Mouse (Mus musculus) thymus, postnatal 0 days (tissue): ENCODE measurements around the gene Lmbr1l. TPM values are rescaled to one million over a fixed set of nuclear protein-coding genes. Genes with fewer than 3 reads are reported as not detected.
"Not testable (repeated sequence)": the region's sequence is repeated elsewhere in the genome, so short reads cannot be mapped to it uniquely, and the experiment has no call there.

ENCODE experiments used
- DNase-seq: peaks from one replicate; pipeline ENCODE4 v3.0.0-alpha.2; 2015; ENCODE audit warnings: low spot score
- polyA plus RNA-seq: library from polyadenylated mRNA; unstranded; fragments of >200 nt; fragmentation: Nextera tagmentation; extraction: Ambion mirVana; gene quantifications from 2 replicates; pipeline ENCODE4 v1.2.1, GENCODE M21; 2015

The Lmbr1l gene
- polyA plus RNA-seq, 1 experiment from 2014 or later = 31.9 TPM

DNA sequence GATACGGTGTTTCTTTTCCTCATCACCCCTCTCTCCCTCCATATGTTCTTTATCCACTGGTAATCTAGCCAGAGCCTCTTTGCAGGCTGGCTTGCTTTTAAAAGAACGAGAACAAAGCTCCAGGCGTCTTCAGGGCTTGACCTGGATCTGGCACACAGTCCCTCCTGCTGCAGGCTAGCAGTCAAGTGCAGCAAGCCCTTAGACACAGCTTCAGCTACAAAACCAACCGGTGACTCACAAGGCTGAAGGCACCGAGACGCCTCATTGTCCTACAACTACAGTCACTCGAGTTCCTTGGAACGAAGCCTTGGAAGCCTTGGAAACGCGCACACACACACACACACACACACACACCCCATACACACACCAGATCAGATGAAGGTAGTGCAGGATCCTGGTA lies 22.8 kb upstream of the Lmbr1l start:
- no peak for DNase-seq

DNA sequence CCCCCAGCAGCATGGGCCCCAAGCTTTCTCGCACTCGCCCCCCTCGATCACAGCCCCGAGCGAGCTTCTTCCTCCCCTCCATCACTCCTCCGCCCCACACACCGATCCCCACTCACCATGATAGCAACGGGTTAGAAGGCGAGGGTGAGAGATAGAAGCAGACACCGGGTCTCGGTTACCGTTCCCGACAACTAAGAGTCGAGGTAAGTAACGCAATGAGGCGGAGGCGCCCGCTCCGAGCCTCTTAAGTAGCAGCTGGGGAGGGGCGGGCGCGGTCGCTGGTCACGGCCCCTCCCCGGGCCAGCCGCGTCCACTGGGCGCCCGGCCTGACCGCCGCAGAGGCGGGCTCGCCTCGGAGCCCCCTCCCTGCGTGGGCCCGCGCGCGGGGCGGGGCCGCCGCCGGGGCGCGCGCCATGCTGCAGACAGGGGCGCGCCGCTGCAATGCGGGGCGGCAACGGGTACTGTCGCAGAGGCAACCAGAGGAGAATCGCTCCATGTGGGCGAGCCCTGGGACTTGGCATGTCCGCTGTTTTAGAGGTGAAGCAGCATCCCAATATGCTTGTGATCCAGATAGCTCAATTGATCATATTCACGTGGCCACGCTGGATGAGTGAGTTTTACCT lies 16.3 kb upstream of the Lmbr1l start, which contains the start of gene Tuba1b:
Tuba1b (minus strand) TSS at position 349 of the 623 bp plus-strand sequence.
- DNase-seq = peak; percentile 88

DNA sequence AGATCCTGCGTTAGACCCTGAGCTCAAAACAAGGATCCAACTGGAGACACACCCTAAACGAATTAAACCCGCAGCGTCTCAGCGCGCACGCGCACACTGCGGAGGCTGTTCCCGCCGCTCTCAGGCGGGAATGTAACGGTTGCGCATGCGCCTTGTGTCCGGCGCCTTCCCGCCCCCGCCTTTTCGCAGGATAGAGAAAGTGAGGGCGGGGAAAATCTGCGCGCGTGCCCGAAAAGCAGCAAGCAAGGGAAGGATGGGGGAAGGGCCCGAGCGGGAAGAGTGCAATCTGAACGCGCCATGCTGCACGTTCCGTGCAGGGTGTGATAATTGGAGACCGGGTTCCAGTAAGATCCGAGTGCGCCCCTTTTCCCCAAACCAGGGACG lies 15.8 kb upstream of the Lmbr1l start:
- DNase-seq = peak; percentile 95

DNA sequence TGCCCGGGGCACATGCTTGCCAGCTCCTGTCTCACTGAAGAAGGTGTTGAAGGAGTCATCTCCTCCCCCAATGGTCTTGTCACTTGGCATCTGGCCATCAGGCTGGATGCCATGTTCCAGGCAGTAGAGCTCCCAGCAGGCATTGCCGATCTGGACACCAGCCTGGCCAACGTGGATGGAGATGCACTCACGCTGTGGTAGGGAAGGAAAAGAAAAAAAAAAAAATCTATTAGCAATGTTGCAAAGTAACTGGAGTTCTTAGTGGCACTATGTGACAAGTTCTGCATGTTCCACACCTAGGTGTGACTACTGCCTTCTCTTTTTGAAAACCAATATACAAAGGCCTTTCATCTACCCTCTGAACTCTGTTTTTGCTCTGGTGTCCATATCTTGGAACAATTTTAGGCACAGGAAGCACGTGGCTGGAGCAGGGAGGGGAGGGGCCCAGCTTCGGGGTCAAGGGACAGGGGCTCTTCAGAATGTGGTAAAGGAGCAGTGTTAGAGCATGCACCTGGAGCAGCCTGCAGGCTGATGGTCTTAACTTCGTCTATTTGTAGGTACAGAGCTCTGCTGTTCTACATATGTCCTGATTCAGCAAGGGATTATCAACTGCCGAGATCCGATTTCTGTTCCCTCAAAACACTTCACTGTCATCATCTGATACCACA lies 15.1 kb upstream of the Lmbr1l start:
- not testable (repeated sequence) for DNase-seq

DNA sequence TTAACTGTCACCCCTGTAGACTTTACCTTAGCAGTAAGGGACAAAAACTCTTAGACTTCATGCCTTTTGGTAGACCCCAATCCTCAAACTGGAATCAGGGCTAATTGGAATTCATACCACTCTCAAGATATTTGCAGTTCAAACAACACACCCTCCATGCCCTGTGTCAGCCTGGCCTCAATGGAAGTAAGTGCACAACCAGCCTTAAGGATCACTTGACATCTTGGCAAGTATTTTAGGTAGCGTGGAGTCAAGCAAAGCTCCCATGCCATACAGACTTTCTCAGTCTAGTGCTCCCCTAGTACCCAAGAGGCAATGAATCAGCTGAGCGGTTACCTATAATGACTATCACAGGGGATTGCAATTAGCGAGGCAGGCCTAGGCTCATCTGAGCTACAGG lies 13.0 kb upstream of the Lmbr1l start:
- no peak for DNase-seq

DNA sequence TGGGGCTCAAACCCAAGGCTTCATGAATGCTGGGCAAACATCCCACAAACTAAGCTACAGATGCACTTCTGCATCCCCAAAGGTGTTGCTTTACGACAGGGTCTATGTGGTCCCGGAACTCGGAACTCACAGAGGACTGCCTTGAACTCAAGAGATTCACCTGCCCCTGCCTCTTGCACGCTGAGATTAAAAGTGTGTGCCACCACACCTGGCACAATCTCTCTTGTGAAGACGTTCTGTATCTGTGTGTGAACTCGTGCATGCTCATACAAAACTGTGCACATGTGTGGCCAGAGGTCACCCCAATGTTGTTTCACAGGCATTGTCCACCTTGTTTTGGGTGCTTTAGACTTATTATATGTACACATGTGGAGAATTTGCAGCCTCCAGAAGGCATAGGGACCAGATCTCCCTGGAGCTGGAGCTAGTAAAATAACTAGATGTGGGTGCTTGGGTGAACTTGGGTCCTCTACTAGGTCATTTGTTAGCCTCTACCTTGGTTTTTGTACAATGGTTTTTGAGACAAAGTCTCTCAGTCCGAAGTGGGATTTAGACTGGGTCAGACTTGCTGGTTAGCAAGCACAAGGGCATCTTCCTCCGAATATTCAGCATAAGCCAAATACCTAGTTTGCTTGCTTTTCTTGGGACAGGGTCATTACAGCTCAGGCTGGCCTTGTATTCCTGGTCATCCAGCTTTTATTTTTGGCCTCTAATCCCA lies 12.1 kb upstream of the Lmbr1l start:
- no peak for DNase-seq

DNA sequence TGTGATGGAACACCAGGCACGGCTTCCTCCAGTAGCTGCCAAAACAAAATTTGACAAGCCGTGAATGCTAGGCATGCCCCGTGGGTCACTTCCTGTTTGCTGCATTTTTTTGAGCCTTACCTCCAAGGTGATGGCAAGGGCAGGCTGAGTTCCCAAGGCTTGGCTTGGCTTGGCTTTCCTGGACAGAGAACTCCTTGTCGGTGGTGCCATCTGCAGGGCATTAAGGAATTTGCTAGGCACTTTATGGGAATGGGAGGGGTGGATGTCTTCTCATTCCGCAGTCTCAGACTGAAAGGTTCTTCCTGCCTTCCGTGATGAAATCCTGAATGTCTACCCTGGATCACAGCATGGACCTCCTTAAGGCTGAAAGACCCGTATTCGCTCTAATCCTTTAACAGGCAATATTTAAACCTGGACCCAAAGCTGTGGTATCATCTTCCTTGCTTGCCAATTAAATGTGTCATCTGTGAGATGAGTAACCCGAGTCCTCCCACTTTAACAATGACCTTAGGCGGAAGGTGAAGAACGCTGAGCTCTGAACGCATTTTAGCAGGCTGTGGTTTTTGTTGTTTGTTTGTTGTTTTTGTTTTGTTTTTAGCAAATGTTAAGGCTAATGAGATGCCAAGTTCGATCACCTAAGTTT lies 10.7 kb upstream of the Lmbr1l start:
- peak; percentile 24 for DNase-seq

DNA sequence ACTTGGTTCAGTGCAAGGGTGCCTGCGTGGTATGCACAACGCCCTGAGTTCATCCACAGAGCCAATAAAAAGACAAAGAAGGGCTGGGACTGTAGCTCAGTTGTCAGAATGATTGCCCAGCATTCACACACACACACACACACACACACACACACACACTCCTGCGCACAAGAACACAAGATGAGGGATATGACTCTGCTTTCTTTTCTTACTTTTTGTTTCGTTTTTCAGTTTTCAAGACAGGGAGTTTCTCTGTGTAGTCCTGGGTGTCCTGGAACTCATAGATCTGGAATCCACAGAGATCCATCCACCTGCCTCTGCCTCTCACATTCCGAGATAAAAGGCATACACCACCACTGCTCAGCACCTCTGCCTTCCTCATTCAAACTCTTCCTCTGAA lies 9.5 kb upstream of the Lmbr1l start:
- no peak for DNase-seq

DNA sequence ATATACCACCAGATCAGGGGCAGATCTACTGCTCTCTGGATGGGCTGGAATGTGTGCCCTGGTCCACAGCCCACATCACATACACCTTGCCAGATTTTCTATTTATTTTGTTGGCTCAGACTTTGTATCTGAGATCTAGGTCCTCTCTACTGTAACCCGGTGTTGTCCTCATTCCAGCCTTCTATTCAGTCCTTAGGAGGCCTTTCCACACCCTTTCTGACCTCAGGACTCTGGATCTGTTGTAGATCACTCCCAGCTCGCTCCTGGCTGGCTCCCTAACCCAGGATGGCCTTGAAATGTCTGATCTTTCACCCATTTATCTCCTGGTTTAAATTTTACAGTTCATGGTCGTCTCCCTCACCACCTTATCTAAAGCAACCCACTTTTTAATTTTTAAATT lies 6.7 kb upstream of the Lmbr1l start:
- DNase-seq = no peak

DNA sequence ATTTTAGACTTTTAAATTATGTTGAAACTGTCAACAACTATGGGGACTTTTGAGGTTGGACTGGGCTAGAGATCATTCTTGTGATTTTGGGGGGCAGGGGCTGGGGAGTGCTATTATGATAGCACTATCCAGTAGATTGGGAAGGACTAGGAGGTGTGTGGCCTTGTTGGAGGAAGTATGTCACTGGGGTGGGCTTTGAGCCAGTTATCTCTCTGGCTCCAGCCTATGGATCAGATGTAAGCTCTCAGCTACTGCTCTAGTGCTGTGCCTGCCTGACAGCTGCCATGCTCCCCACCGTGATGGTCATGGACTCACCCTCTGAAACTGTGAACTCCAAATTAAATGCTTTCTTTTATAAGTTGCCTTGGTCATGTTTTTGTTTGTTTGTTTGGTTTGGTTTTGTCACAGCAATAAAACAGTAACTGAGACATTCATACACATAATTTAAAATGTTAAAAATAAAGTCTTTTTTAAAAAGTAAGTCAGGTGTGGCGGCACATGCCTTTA lies 5.1 kb upstream of the Lmbr1l start:
- no peak for DNase-seq

DNA sequence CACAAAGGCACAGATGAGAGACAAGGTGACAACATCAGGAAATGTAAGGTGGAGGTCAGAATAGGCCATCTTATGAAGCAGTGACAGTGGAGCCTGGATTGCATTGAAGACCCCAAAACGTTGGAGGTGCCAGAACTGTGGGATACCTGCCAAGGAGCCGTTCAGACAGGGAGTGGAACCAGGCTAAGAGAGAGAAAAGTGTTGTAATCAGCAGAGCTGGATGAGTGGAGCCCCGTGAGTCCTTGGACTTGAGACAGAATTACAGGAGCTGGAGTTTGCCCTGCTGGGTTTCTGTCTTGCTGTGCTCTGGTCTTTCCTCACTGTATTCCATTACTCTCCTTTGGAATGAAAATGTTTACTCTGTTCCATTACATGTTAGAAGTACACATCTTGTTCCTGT lies 4.5 kb upstream of the Lmbr1l start:
- DNase-seq = no peak

DNA sequence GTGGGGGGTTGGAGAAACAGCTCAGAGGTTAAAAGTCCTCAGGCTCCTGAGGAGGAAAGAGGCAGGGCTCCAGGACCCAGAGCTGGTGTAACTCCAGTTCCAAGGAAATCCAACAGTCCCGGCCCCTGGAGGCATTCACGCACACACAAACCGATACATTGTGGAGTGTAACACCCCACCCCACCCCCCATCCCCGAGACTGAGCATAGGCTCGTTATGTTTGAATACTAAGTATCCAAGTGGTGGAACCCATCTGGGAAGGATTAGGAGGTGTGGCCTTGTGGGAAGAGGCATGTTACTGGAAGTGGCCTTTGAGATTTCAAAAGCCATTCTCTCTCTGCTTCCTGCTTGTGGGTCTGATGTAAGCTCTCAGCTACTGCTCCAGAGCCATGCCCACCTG lies 3.5 kb upstream of the Lmbr1l start:
- DNase-seq = no peak

DNA sequence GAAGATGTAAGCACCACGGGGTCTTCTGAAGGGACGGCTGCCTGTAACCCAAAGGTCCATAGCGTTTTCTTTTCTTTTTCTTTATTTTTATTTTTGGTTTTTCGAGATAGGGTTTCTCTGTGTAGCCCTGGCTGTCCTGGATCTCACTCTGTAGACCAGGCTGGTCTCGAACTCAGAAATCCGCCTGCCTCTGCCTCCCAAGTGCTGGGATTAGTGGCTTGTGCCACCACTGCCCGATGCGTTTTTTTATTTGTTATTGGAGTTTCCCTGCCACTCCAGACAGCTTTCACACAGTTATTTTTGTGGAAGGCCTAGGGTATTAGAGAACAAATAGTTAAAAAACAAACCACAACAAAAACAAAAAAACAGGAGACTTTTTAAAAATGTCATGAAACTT lies 466 bp upstream of the Lmbr1l start:
- DNase-seq = not testable (repeated sequence)

DNA sequence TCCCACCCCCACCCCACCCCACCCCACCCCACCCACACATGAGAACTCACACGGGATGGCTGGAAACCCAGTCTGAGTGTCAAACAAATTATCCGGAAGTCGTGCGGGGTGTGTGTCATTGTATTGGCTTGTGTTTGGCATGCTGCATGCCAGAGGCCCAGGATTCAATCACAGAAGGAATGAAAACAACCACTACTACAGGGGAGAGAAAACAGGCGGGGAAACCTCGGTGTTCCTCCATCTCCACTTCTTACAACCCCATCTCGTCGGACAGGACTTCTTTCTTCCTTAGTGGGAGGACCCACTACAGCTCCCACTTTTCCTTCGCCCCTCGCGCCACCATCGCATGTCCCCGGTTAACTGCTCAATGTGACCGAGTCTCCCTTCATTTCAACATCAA lies 940 bp downstream of the Lmbr1l start:
- peak; percentile 40 for DNase-seq

DNA sequence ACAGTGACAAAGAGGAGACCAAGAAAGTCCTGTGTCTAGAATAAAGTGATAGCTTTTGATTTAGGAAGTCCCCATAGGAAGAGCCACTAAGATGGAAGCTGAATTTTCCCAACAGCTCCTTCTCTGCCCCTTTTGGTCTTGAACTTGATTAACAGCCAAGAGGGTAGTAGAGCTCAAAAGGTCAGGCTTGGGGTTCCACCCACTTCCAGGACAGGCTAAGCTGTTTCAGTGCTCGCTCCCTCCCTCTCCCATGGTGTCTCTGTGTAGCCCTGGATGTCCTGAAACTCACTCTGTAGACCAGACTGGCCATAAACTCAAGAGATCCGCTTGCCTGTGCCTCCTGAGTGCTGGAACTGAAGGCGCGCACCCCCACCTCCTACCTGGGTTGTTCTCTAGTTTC lies 2.0 kb downstream of the Lmbr1l start:
- DNase-seq = no peak

DNA sequence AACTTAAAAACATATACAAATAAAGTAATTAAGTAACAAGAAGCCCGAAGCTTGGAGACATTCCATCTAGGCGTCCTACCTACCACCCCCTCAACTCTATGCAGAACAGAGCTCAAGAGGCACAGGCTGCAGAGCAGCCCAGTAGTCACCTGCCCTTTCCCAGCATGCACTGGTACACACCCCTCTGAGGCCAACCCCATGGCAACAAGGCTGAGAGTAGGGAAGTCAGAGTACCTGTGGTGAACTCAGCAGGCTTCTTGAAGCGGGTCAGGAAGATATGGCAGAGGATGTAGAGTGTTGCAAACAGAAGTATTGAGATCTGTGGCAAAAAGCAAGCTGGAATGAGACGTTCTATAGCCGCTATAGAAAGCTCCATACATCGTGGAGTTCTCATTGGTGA lies 3.1 kb downstream of the Lmbr1l start:
- DNase-seq = peak; percentile 39

DNA sequence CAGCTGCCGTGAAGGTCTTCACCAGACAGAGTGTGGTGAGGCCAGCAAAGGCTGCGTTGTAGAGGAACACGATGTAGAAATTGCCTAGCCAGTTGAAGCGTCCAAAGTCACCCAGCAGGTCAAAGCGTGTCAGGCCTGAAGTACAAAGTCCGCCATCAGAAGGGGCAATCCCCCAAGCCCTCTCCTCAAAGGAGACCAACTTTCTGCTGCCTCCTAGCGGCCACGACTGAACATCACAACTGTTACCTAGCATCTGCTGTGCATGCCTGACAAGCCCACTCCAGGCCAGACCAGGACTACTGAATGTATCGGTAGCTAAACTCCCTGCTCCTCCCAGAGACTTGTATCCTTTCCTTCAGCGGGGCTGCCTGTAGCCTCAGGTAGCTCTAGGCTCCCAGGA lies 13.3 kb downstream of the Lmbr1l start:
- DNase-seq = peak; percentile 57

DNA sequence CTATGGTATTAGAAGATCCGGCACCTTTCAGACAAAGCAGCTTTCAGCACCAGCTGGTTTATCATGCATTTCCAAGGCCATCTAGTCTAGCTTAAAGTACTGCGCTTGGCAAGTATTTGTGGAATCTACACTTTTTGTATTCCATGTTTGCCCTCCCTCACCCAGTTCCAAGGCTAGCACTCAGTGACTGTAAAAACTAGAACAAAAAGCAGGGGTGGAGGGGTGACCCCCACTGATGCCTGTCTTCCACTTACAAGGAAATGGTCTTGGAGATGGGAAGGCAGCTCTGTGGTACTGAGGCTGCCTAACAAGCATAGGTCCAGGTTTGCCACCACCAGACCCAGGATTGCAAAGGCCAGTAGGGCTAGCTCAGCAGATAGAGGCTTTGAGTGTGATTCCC lies 15.4 kb downstream of the Lmbr1l start:
- DNase-seq = no peak

DNA sequence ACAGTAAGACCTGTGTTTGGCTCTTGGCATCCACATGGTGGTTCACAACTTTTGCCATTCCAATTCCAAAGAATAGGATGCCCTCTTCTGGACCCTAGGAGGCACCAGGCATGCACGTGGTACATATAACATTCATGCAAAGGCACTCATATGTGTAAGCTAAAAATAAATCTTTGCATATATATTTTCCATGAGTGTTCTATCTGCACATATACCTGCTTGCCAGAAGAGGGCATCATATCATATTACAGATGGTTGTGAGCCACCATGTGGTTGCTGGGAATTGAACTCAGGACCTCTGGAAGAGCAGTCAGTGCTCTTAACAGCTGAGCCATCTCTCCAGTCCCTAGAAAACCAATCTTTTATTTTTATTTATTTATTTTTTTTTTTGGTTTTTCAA lies 16.5 kb downstream of the Lmbr1l start:
- no peak for DNase-seq

DNA sequence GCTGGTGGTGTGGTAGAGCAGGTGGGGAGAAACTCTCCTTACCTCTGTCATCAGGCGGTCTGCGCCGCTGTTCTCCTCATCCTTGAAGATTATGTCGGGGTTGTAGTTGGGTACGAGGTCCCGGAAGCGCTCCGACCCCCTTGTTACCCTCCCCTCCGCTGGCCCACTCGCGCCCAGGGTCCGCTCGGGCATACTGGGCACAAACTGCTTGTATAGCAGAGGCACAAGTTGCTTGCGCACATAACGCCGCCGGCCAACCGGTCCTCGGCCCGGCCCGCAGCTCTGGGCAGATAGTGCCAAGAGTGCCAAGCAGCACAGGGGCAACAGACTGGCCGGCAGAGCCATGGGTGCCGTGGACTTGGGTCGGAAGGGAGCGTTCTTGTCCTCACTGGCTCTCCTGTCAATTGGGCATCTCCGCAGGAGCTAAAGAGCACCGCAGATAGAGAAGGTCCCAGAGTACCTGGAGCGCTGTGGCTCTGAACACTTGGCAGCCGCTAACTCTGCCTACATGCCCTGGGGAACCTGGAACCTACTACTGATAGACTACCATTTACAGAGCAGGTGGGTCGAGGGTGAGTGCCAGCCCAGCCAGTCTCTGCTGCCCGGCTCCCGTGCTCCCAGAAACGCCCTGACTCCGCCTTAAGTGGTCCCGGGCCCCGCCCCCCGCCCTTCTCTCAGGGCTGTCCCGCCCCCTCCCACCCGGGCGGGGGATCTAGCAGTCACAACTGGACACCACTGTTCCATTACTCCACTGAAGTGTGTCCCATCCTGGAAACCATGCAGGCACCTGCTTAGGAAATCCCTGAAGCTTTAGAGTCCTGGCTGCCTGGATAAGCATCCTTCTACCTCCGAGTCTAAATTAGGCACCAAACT lies 19.9 kb downstream of the Lmbr1l start, which contains the start of gene Dhh:
Dhh (minus strand) TSS at position 613 of the 873 bp plus-strand sequence.
- DNase-seq = no peak

DNA sequence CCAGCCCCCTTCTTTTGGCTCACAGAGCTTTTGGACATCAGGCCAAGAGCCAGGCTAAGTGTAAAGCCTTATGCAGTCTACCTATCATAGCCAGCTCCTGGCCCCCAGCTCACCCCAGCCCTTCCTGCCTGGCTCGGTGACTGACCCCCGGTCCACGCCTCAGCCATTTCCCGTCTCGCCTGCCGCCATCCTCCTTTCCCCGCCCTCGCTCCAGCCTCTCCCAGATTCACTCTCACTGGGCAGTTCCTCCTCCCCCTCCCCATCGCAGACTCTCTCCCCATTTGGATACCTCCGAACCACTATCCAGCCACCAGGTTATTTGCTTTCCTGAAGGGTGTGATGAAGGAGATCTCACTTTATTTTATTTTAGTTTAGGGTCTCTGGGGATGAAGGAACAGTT lies 20.5 kb downstream of the Lmbr1l start:
- DNase-seq = no peak
